Mouse (Mus musculus) layer of hippocampus, postnatal 14 days (tissue): ENCODE measurements around the gene 1700001L19Rik. TPM values are rescaled to one million over a fixed set of nuclear protein-coding genes. Genes with fewer than 3 reads are reported as not detected.
A peak's percentile ranks its signal among the peaks of the same experiment; 100 is the strongest.

Experiments
- DNase-seq, 2 experiments: peaks; one replicate each; pipeline ENCODE4 v3.0.0; 2021 to 2022; ENCODE audit warnings: low spot score in 2 of 2, mixed read lengths in 1 of 2
- total RNA-seq, 2 experiments: library from RNA; stranded (reverse); gene quantifications; 2 replicates each; pipeline ENCODE4 v1.2.3; 2021

Gene 1700001L19Rik
- total RNA-seq, 2 experiments from 2014 or later, result 11.3 to 16.7 TPM

DNA sequence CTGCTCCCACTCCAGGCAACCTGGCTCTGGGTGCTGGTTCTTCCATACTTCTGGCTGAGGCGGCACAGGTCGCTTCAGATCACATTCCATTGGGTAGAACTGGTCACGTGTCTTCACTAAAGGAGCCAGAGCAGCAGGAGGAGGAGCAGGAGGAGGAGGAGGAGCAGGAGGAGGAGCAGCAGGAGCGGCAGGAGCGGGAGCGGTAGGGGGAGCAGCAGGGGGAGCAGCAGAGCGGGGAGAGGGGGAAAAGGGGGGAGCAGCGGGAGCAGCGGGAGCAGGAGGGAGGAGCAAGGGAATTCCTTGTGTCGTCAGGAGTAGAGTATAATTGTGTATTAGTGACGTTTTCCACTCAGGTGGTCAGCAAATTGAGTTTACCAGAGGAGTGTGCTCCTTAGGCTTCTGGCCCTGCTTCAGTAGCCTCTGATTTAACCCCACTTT lies 8.5 kb downstream of the 1700001L19Rik start:
- DNase-seq, result no peak

GRCm38 (mm10) chr13:68607652-68608405 lies 10.6 kb downstream of the 1700001L19Rik start:
- no peak for DNase-seq

DNA sequence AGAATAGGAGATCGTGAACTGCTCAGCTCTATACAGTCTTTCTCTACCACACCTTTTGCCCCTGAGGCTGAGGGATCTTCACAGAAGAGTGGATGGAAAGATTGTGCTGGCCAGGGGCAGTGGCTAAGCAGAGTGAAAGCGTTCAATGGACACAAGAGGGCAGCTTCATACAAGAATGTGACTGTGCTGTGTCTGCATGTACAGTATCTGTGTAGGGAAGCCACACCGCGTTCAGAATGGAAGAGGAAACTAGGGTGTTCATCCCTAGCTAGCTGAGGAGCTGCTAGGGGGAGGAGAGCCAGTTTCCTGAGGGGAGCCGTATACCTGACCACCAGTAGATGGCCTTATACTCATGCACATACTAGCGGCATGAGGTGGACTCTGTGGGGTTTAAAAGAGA lies 25.6 kb downstream of the 1700001L19Rik start:
- peak in 1 of 2 experiments; percentile 34 for DNase-seq

DNA sequence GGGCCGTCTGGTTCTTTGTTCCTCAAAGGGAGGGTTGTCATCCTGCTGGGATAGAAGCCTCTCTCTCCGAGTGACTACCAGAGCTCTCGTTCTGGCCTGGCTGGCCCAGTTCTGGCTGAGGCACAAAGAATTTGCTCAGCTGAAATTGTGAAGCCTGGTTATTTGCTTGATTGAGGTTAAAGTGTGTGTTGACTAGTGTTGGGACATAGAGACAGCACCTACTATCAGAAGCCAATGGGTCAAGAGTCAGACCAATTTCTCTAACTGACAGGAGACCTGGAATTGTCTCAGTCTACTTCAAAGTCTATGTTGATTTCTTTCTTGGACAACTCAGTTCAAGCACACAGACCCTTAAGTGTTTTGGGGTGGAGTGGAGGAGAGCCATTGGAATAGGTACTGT lies 29.8 kb downstream of the 1700001L19Rik start:
- no peak for DNase-seq

DNA sequence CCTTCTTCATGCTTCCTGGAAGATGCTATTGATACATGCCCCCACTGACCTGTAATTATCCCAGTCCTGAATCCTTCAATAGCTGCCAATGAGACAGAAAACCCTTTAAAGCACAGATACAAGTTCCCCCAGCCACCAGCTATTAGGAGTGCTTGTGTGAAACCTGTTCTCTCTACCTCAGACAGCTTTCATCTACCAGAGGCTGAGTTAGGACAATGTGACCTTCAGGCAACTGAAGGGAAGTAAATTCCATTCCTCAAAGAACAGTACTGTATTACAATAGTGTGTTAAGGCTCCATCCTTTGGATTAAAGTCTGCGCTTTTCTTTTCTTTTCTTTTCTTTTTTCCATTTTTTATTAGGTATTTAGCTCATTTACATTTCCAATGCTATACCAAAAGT lies 45.6 kb downstream of the 1700001L19Rik start:
- no peak for DNase-seq

Other genes with a start within 250 kb of the 1700001L19Rik start
- 10 to 100 TPM; 16.7 to 23.4 TPM for gene Mtrr, start 15.3 kb upstream of the 1700001L19Rik start, total RNA-seq
- 10 to 100 TPM; 14.8 to 15.8 TPM for gene Fastkd3, start 15.2 kb upstream of the 1700001L19Rik start, total RNA-seq